Mouse (Mus musculus): ENCODE data around the gene Abl1.
A peak's percentile ranks its signal among the peaks of the same experiment; 100 is the strongest.
"Not testable (repeated sequence)": the region's sequence is repeated elsewhere in the genome, so short reads cannot be mapped to it uniquely, and the experiment has no call there.

Abl1 gene

GRCm38 (mm10) chr2:31688074-31688925, at the start of gene Abl1:
Gene Abl1, plus strand, starts transcription at chr2:31688376.
- DNase-seq (ENCODE audit: low spot score) = peak; percentile 96

GRCm38 (mm10) chr2:31638581-31639465, 49.4 kb upstream of the Abl1 start:
- DNase-seq (ENCODE audit: low spot score) = no peak

GRCm38 (mm10) chr2:31639466-31639760, 48.8 kb upstream of the Abl1 start:
- DNase-seq (ENCODE audit: low spot score) = no peak

- DNase-seq (ENCODE audit: low spot score) = no peak
These were observed 48.1 kb upstream of the Abl1 start, which contains the start of gene Prdm12 for GRCm38 (mm10) chr2:31639901-31640608. Gene Prdm12, plus strand, starts transcription at chr2:31640037.

GRCm38 (mm10) chr2:31640609-31641507, 47.3 kb upstream of the Abl1 start:
- no peak for DNase-seq (ENCODE audit: low spot score)

- no peak for DNase-seq (ENCODE audit: low spot score)
These were observed 46.7 kb upstream of the Abl1 start for GRCm38 (mm10) chr2:31641508-31641830.

GRCm38 (mm10) chr2:31641929-31642328, 46.2 kb upstream of the Abl1 start:
- no peak for DNase-seq (ENCODE audit: low spot score)

GRCm38 (mm10) chr2:31653971-31654853, 34.0 kb upstream of the Abl1 start:
- peak; percentile 63 for DNase-seq (ENCODE audit: low spot score)

- peak; percentile 31 for DNase-seq (ENCODE audit: low spot score)
These were observed 33.2 kb upstream of the Abl1 start for GRCm38 (mm10) chr2:31654854-31655559.

GRCm38 (mm10) chr2:31656374-31656773, 31.8 kb upstream of the Abl1 start:
- no peak for DNase-seq (ENCODE audit: low spot score)

GRCm38 (mm10) chr2:31662939-31663803, 25.0 kb upstream of the Abl1 start:
- no peak for DNase-seq (ENCODE audit: low spot score)

- DNase-seq (ENCODE audit: low spot score) = no peak
These were observed 24.4 kb upstream of the Abl1 start for GRCm38 (mm10) chr2:31663804-31664180.

GRCm38 (mm10) chr2:31667332-31667731, 20.8 kb upstream of the Abl1 start:
- DNase-seq (ENCODE audit: low spot score) = no peak

- DNase-seq (ENCODE audit: low spot score) = peak; percentile 89
These were observed 17.6 kb upstream of the Abl1 start, which contains the start of gene Exosc2 for GRCm38 (mm10) chr2:31670551-31671035. Gene Exosc2, plus strand, starts transcription at chr2:31670715.

- no peak for DNase-seq (ENCODE audit: low spot score)
These were observed 9.5 kb upstream of the Abl1 start for GRCm38 (mm10) chr2:31678641-31679040.

GRCm38 (mm10) chr2:31681051-31681707, 7.0 kb upstream of the Abl1 start:
- not testable (repeated sequence) for DNase-seq (ENCODE audit: low spot score)

GRCm38 (mm10) chr2:31681731-31682235, 6.4 kb upstream of the Abl1 start:
- no peak for DNase-seq (ENCODE audit: low spot score)

GRCm38 (mm10) chr2:31683666-31684065, 4.5 kb upstream of the Abl1 start:
- peak; percentile 35 for DNase-seq (ENCODE audit: low spot score)

Data from left cerebral cortex, adult 11 months (tissue).